Mouse (Mus musculus) midbrain, embryonic 12.5 days (tissue): ENCODE measurements at regions not wholly inside any gene's neighbourhood (a gene's known extent, or its start where the extent isn't known, plus 50 kb on each side); places are given as distances from the start of the nearest gene placed in this dataset.

Experiments used
- ATAC-seq: fragments of 200-750 bp; cut with Nextera tagmentation; 2 replicates; pipeline ENCODE4 v1.8.0; 2017; ENCODE audit warnings: low read depth, moderate TSS enrichment, moderate library complexity; ENCODE audit not compliant: low FRiP score
- H3K27ac ChIP-seq: fragments of 300-500 bp; sonication (generic); replicated peaks from 2 replicates; pipeline ENCODE4 v1.5.1; 2016; ENCODE audit warnings: mild to moderate bottlenecking
- H3K27me3 ChIP-seq: fragments of 300-500 bp; sonication (generic); 2 replicates; pipeline ENCODE4 v1.6.1; 2016; ENCODE audit warnings: mild to moderate bottlenecking
- H3K36me3 ChIP-seq: fragments of 300-500 bp; sonication (generic); 2 replicates; pipeline ENCODE4 v1.6.1; 2016
- H3K4me1 ChIP-seq: fragments of 300-500 bp; sonication (generic); 2 replicates; pipeline ENCODE4 v1.6.1; 2016
- H3K4me2 ChIP-seq: fragments of 300-500 bp; sonication (generic); replicated peaks from 2 replicates; pipeline ENCODE4 v1.6.1; 2016; ENCODE audit warnings: mild to moderate bottlenecking, moderate library complexity
- H3K4me3 ChIP-seq: fragments of 300-500 bp; sonication (generic); 2 replicates; pipeline ENCODE4 v1.5.1; 2016; ENCODE audit warnings: mild to moderate bottlenecking
- H3K9ac ChIP-seq: fragments of 300-500 bp; sonication (generic); replicated peaks from 2 replicates; pipeline ENCODE4 v1.6.1; 2016; ENCODE audit warnings: mild to moderate bottlenecking, moderate library complexity
- H3K9me3 ChIP-seq: fragments of 300-500 bp; sonication (generic); 2 replicates; pipeline ENCODE4 v1.6.1; 2016; ENCODE audit warnings: mild to moderate bottlenecking
- WGBS: fragments of 180-500 bp; shearing (Covaris S2); methylation state at CpG from one replicate; pipeline ENCODE4 v1.1.7; 2016; 5-methylcytosine and 5-hydroxymethylcytosine counted together

DNA sequence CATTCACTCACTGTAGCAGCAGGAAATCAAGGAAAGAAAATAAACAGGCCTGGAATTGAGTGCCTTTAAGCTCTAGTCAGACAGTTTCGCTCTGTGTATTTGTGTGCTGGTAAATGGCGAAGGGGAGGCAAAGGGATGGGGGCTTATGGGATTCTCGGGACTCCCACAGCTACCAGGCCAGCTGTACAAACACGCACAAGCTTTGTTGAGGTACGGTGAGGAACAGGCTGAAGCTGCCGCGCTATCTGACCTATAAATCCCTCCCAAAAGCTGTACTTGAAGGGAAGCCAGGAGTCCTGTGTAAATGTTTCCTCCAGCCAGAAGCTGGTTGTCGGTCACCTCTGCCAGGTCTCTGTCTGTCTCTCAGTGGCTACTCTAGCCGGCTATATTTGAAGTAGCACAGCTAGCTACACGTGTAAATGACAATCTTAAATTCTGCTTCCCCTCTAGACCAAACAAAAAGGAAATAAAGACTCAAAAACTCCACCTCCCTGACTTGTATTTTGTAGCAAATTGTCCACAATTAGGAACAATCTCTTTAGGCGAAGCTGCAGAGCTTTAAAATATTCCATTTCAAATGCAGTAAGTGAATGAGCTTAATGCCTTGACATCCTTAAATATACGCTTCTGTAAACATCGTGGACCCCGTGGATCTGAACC lies 210.5 kb upstream of the Ferd3l start:
- ATAC-seq, result peak; percentile 84
- Histone ChIP-seq H3K36me3 (no peaks in the 10 kb centered on the region), H3K27me3 (no peaks in the 10 kb centered on the region), H3K9ac (no peak overlapping the region), H3K4me2 (peak overlapping the region; percentile 30), H3K9me3 (no peaks in the 10 kb centered on the region), H3K4me3 (0 out of 2 replicates have a peak overlapping the region, but pooled peaks have one; percentile 9), H3K27ac (peak overlapping the region; percentile 54), H3K4me1 (peaks cover 7% of the 10 kb centered on the region)
- WGBS, result 21% methylated on average over 14 of the region's 14 CpGs

DNA sequence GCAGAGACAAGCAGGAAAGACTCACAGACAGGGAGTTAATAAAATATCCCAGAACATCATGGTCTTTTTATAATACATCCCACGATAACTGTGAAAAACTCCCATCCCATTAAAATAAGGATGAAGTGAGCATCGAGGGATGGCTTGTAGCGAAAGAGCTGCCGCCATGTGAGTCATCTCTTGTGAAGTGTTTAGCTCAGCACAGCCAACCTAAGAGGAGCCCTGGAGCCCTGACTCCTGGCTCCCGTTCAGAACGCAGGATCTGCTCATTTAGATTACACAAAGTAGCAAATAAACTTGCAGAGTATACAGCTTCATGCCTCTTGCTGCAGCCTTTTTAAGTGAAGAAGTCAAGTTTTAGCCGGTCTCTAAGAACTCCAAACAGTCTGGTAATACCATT lies 209.2 kb upstream of the Ferd3l start:
- Histone ChIP-seq H3K4me1 (peaks cover 7% of the 10 kb centered on the region), H3K9me3 (no peaks in the 10 kb centered on the region), H3K27me3 (no peaks in the 10 kb centered on the region), H3K36me3 (no peaks in the 10 kb centered on the region), H3K27ac (no peak overlapping the region), H3K9ac (no peak overlapping the region), H3K4me3 (no peak overlapping the region), H3K4me2 (no peak overlapping the region)
- ATAC-seq, result no peak
- WGBS, result 63% methylated on average over 7 of the region's 7 CpGs

DNA sequence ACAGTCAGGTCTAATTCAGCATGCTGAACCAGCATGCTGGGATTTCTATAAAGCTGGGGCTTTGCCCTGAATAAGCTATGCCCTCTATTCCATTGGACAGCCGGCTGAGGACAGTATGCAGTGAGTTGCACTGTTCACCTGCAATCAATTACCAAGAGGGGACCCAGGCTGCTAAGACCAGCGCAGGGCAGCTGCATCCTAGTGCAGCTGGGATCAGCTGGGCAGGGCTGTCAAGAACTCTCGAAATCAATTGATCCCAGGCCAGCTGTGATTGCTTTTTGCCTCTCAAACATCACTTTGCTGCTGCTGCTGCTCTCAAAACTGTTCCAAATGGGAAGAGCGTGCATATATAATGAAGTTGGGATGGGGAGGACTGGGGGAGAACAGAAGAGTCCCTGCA lies 196.3 kb upstream of the Ferd3l start:
- Histone ChIP-seq H3K4me2 (no peak overlapping the region), H3K4me1 (no peaks in the 10 kb centered on the region), H3K36me3 (no peaks in the 10 kb centered on the region), H3K27ac (no peak overlapping the region), H3K9me3 (no peaks in the 10 kb centered on the region), H3K27me3 (no peaks in the 10 kb centered on the region), H3K4me3 (no peak overlapping the region), H3K9ac (no peak overlapping the region)
- peak; percentile 78 for ATAC-seq
- 44% methylated on average over 4 of the region's 4 CpGs for WGBS

DNA sequence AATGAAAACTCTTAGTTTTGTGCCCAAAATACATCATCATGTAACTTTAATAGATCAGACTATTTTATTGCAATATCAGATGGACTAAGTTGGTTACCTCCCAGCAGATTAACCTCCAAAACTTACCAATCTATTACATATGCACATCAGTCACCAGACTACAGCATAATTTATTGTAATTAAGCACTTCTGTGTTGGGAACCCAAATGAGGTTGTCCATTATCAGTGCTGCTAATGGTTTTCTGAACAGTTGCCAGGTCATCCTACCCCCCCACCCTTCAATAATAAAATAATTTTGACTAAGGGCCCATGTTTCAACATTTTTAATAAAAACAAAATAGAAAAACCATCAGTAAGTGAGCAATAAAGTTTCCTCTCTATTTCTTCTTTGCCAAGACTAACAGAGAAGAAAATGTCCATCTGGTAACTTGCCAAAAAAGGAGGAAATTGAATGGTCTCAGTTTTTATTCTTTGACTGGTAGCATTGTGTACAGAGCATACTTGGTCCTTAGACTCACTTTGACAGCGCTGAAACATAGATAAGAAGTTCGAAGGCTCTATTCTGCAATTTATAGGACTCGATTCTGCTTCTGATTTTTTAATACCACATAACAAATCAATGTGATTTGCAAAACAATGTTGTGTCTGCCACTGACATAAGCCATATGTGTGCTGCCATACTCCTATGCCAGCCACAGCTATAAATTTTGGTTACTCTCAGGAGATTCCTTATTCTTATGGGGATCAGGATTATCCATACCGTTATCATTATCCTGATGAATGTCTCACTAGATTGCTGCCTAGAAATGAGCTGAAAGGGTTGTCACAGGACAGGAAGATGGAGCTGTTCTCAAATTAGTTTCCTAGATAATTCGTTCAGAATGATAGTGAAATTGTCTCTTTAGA lies 152.4 kb upstream of the Ferd3l start:
- H3K27me3 ChIP-seq, result no peaks in the 10 kb centered on the region
- H3K4me3 ChIP-seq, result no peak overlapping the region
- 79% methylated on average over 5 of the region's 5 CpGs for WGBS
- no peaks in the 10 kb centered on the region for H3K9me3 ChIP-seq
- no peak overlapping the region for H3K4me2 ChIP-seq
- H3K27ac ChIP-seq, result no peak overlapping the region
- no peaks in the 10 kb centered on the region for H3K36me3 ChIP-seq
- H3K4me1 ChIP-seq, result no peaks in the 10 kb centered on the region
- no peak overlapping the region for H3K9ac ChIP-seq
- ATAC-seq, result no peak

DNA sequence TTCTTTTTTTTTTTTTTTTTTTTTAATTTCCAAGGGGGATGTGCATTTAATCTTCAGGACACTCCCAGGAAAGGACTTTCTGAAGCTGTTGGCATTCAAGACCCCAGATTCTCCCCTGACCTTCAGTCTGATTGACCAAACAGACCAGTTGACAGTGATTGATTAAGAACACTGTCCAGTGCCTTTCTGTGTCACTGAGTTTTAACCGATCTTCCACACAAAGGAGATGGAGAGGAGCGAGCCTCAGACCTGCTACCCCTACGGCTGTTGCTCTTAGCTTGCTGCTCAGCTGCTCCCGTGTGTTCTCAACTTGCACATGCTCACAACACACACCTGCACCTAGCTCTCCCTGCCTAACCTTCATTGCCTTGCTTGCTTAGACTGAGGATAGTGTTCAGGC lies 149.7 kb upstream of the Ferd3l start:
- Histone ChIP-seq H3K27ac (no peak overlapping the region), H3K4me2 (no peak overlapping the region), H3K4me1 (no peaks in the 10 kb centered on the region), H3K4me3 (no peak overlapping the region), H3K9ac (no peak overlapping the region), H3K9me3 (no peaks in the 10 kb centered on the region), H3K36me3 (no peaks in the 10 kb centered on the region), H3K27me3 (no peaks in the 10 kb centered on the region)
- ATAC-seq, result no peak
- 52% methylated on average over 4 of the region's 4 CpGs for WGBS

DNA sequence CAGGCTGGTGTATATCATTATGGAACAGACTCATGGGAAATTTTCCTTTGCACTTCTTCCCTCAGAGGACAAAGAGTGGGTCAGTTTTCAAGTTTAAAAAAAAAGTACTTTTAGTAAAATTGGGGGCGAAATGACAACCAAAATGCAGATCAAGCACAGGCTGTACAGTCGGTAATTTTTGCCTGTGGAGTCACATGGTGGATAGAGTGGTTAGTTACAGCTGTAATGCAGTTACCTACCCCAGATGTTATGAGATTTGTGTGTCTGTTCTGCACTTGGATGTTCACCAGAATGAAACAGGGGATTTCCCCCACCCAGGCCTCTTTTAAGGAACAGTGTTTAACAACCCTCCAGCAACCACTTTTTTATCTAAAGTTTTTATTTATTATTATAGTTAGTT lies 148.3 kb upstream of the Ferd3l start:
- WGBS, result 90% methylated on average over 2 of the region's 2 CpGs
- no peaks in the 10 kb centered on the region for H3K36me3 ChIP-seq
- ATAC-seq, result no peak

DNA sequence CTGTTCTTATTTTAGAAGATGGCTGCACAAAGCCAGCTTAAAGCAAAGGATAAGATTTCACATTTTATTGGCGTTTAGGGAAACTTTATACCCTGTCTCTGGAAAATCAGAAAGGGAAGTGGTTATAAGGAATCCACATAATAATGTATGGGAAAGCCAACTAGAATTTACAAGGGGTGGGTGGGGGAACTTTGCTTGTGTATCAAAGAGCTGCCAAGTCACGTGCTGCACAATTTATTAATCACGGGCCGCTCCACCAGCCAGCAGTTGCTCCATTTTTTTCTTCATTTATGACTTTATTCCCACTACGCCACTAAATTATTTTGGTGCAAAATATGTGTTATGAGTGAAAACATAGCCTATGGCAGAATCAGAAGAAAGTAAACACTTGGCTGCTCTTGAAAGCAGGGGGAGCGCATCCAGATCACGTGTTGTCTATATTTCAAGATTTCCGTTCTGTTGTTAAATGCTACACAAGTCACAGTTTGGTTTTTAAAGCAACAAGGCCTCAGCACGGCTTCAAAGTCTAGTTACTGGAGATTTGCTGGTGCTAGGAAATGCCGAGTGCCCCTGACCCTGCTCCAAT lies 123.9 kb upstream of the Ferd3l start:
- Histone ChIP-seq H3K27ac (no peak overlapping the region), H3K9me3 (no peaks in the 10 kb centered on the region), H3K4me1 (no peaks in the 10 kb centered on the region), H3K4me2 (no peak overlapping the region), H3K27me3 (no peaks in the 10 kb centered on the region), H3K36me3 (no peaks in the 10 kb centered on the region), H3K4me3 (no peak overlapping the region), H3K9ac (no peak overlapping the region)
- 86% methylated on average over 10 of the region's 10 CpGs for WGBS
- ATAC-seq, result no peak

More for the DNA sequence above, 148.3 kb upstream of the Ferd3l start:
- no peak overlapping the region for H3K9ac ChIP-seq
- no peaks in the 10 kb centered on the region for H3K4me1 ChIP-seq
- H3K27me3 ChIP-seq, result no peaks in the 10 kb centered on the region
- H3K4me3 ChIP-seq, result no peak overlapping the region
- no peaks in the 10 kb centered on the region for H3K9me3 ChIP-seq
- H3K4me2 ChIP-seq, result no peak overlapping the region
- no peak overlapping the region for H3K27ac ChIP-seq

DNA sequence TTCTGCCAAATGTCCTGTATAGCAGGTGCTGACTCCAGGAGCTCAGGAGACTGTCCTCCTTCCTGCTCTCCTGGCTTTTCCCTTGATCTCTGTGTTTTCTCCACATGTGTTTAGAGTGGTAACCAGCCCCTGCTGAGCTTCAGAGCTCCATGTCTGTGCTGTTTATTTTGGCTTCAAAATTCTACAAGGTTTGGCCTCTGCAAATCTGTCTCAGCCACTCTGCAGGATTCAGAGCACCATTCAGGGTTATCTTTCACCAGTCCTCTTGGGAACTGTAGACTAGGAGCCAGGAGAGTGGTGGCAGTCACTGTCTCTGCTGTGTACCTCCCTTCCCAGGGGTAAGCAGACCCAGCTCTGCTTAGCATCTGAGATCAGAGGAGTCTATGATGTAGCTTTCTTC lies 102.7 kb upstream of the Ferd3l start:
- Histone ChIP-seq H3K4me1 (no peaks in the 10 kb centered on the region), H3K9me3 (no peaks in the 10 kb centered on the region), H3K36me3 (no peaks in the 10 kb centered on the region), H3K4me2 (no peak overlapping the region), H3K27ac (no peak overlapping the region), H3K4me3 (no peak overlapping the region), H3K27me3 (no peaks in the 10 kb centered on the region), H3K9ac (no peak overlapping the region)
- no peak for ATAC-seq

DNA sequence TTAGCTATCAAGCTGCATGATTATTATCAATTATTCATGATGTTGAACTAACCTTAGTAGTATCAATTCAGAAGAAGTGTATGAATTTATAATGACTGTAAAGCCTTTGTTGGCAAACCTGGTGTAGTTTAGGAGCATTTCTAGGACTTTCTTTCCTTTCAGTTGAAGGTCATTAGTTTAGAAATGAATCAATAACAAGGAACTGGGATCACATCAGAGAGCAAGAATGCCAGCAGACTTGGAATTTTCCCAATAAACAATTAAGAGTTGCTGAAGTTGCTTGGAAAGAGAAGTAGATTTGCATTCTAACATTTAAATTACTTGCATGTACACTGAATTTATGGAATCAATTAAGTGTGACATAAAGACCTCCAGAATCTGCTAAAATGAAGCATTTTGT lies 79.1 kb upstream of the Ferd3l start:
- Histone ChIP-seq H3K27ac (no peak overlapping the region), H3K36me3 (no peaks in the 10 kb centered on the region), H3K4me1 (peaks cover 4% of the 10 kb centered on the region; the same call in 1 of the 2 replicates), H3K4me2 (no peak overlapping the region), H3K9me3 (no peaks in the 10 kb centered on the region), H3K4me3 (no peak overlapping the region), H3K27me3 (no peaks in the 10 kb centered on the region), H3K9ac (no peak overlapping the region)
- ATAC-seq, result no peak

DNA sequence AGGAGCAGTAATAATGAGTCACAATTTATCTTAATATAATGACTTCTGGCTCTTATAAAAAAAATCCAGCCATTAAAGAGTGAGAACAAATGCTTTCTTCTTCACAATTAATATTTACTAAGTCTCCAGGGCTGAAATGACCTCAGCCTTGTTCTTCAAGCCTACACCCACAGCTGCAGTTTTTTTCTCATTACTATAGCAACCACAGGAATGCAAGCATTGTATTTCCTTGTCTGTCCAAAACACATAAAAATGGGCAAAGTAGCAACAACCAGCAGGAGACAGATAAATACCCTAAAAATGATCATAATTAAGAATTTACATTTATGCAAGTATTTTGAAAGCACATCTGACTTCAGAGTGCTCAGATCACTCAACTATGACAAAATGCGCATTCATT lies 76.5 kb upstream of the Ferd3l start:
- Histone ChIP-seq H3K4me2 (no peak overlapping the region), H3K27ac (no peak overlapping the region), H3K36me3 (no peaks in the 10 kb centered on the region), H3K9ac (no peak overlapping the region), H3K27me3 (no peaks in the 10 kb centered on the region), H3K4me3 (no peak overlapping the region), H3K9me3 (no peaks in the 10 kb centered on the region), H3K4me1 (peaks cover 4% of the 10 kb centered on the region; the same call in 1 of the 2 replicates)
- WGBS, result 70% methylated on average over 1 of the region's 1 CpGs
- peak; percentile 56 for ATAC-seq
